Mouse (Mus musculus) heart, adult 2 months (tissue): Measurements from ENCODE around the gene Ccdc187.

Experiments used
- CTCF ChIP-seq: fragments of 200-600 bp; IDR thresholded peaks from 2 replicates; pipeline ENCODE4 v1.8.1; 2022; ENCODE audit warnings: antibody characterized with exemption, mild to moderate bottlenecking, moderate library complexity
- POLR2A ChIP-seq: fragments of 200-500 bp; IDR thresholded peaks from 2 replicates; pipeline ENCODE4 v1.6.1; 2011; ENCODE audit warnings: mild to moderate bottlenecking, low read depth, low read length, control low read depth; ENCODE audit not compliant: insufficient read depth

DNA sequence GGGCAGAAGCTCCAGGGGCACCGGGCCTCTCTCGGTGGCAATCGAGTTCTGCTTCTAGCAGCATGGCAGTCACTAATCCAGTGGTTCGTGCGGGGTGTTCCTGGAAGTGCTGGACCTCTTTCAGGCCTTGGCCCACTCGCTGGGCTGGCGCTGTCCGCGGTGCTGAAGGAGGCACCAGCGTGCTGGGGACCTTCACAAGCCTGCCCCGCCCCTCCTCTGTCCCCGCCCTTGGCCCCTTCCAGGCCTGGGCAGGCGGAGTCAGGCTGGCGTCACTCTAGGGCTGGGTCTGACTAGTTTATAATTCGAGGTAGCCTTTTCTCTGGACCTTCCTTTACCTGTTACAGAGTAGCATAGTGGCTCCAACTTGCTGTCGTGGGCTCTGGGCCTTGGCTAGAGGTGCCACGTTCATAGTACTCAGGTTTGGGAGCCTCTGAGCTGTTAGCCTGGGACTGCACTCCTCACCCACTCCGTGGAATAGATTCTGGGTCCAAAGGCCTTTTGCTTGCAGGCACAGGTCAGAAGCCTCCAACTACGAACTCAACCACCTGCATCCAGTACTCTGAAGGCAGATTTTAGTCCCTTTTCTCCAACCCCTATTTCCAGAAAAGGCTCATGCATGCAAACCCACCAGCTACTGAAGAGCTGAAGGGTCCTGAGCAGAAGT, 86.1 kb downstream of the Ccdc187 start, which contains the start of gene Lhx3:
- TF ChIP-seq CTCF (no peak), POLR2A (no peak)
